Mouse (Mus musculus): ENCODE measurements around the gene Unc79. TPM values are rescaled to one million over a fixed set of nuclear protein-coding genes. Genes with fewer than 3 reads are reported as not detected.

The Unc79 gene
- 7.9 and 8.3 TPM in 2 replicates for polyA plus RNA-seq (2015; fragmentation: Nextera tagmentation; extraction: Ambion mirVana)

- no peaks in the 10 kb centered on the region for H3K9me3 ChIP-seq
- H3K4me1 ChIP-seq (replicated peaks): peaks cover 43% of the 10 kb centered on the region
- peak within 1 kb of the TSS; percentile 72 for H3K4me2 ChIP-seq (replicated peaks)
- H3K4me3 ChIP-seq (replicated peaks): peak within 1 kb of the TSS; percentile 67
- WGBS: under 1% methylated on average over 44 of the region's 48 CpGs
- peak; percentile 91 for ATAC-seq
- H3K9ac ChIP-seq (replicated peaks): peak within 1 kb of the TSS; percentile 82
- H3K36me3 ChIP-seq: no peaks in the 10 kb centered on the region
- H3K27me3 ChIP-seq: peaks cover 6% of the 10 kb centered on the region
- peak within 1 kb of the TSS; percentile 98 for H3K27ac ChIP-seq
These were observed at the start of gene Unc79 for GRCm38 (mm10) chr12:102948778-102949394. TSS of gene Unc79 (plus strand) at chr12:102948859.

GRCm38 (mm10) chr12:102899091-102899490, 49.6 kb upstream of the Unc79 start, which contains the start of gene Cox8c:
TSS of gene Cox8c (plus strand) at chr12:102899316.
- Histone ChIP-seq H3K4me2 (replicated peaks) (no peak within 1 kb of the TSS), H3K4me3 (replicated peaks) (no peak within 1 kb of the TSS), H3K27me3 (no peaks in the 10 kb centered on the region), H3K9ac (replicated peaks) (no peak within 1 kb of the TSS), H3K4me1 (replicated peaks) (no peaks in the 10 kb centered on the region), H3K9me3 (0 out of 2 replicates have a peak, but pooled peaks cover 4% of the 10 kb centered on the region), H3K36me3 (no peaks in the 10 kb centered on the region), H3K27ac (no peak within 1 kb of the TSS)
- no peak for ATAC-seq
- 94% methylated on average over 17 of the region's 17 CpGs for WGBS

- H3K36me3 ChIP-seq: no peaks in the 10 kb centered on the region
- WGBS: 38% methylated on average over 3 of the region's 3 CpGs
- H3K9ac ChIP-seq (replicated peaks): no peak overlapping the region
- no peaks in the 10 kb centered on the region for H3K9me3 ChIP-seq
- H3K4me3 ChIP-seq (replicated peaks): no peak overlapping the region
- H3K27me3 ChIP-seq: no peaks in the 10 kb centered on the region
- no peaks in the 10 kb centered on the region for H3K4me1 ChIP-seq (replicated peaks)
- no peak overlapping the region for H3K4me2 ChIP-seq (replicated peaks)
- no peak overlapping the region for H3K27ac ChIP-seq
- ATAC-seq: no peak
These were observed 40.5 kb upstream of the Unc79 start for GRCm38 (mm10) chr12:102908191-102908590.

GRCm38 (mm10) chr12:102916073-102916472, 32.6 kb upstream of the Unc79 start:
- Histone ChIP-seq H3K27ac (no peak overlapping the region), H3K36me3 (no peaks in the 10 kb centered on the region), H3K4me3 (replicated peaks) (no peak overlapping the region), H3K27me3 (no peaks in the 10 kb centered on the region), H3K4me1 (replicated peaks) (no peaks in the 10 kb centered on the region), H3K9ac (replicated peaks) (no peak overlapping the region), H3K9me3 (no peaks in the 10 kb centered on the region), H3K4me2 (replicated peaks) (no peak overlapping the region)
- ATAC-seq: no peak
- WGBS: 93% methylated on average over 2 of the region's 2 CpGs

- H3K27me3 ChIP-seq: no peaks in the 10 kb centered on the region
- no peaks in the 10 kb centered on the region for H3K4me1 ChIP-seq (replicated peaks)
- H3K27ac ChIP-seq: no peak overlapping the region
- H3K9ac ChIP-seq (replicated peaks): no peak overlapping the region
- H3K9me3 ChIP-seq: no peaks in the 10 kb centered on the region
- no peaks in the 10 kb centered on the region for H3K36me3 ChIP-seq
- H3K4me3 ChIP-seq (replicated peaks): no peak overlapping the region
- no peak overlapping the region for H3K4me2 ChIP-seq (replicated peaks)
- ATAC-seq: no peak
- 92% methylated on average over 4 of the region's 4 CpGs for WGBS
These were observed 18.9 kb upstream of the Unc79 start for GRCm38 (mm10) chr12:102929764-102930163.

- WGBS: 80% methylated on average over 1 of the region's 1 CpGs
- no peak overlapping the region for H3K4me3 ChIP-seq (replicated peaks)
- no peak for ATAC-seq
These were observed 18.3 kb upstream of the Unc79 start for GRCm38 (mm10) chr12:102930335-102930734.

GRCm38 (mm10) chr12:102930789-102931188, 17.9 kb upstream of the Unc79 start:
- no peak overlapping the region for H3K4me2 ChIP-seq (replicated peaks)
- no peak for ATAC-seq
- 84% methylated on average over 7 of the region's 7 CpGs for WGBS

More at GRCm38 (mm10) chr12:102930335-102930734, 18.3 kb upstream of the Unc79 start:
- H3K4me2 ChIP-seq (replicated peaks): no peak overlapping the region
- H3K27ac ChIP-seq: no peak overlapping the region
- H3K9me3 ChIP-seq: no peaks in the 10 kb centered on the region
- H3K36me3 ChIP-seq: no peaks in the 10 kb centered on the region
- H3K4me1 ChIP-seq (replicated peaks): no peaks in the 10 kb centered on the region
- H3K27me3 ChIP-seq: no peaks in the 10 kb centered on the region
- no peak overlapping the region for H3K9ac ChIP-seq (replicated peaks)

GRCm38 (mm10) chr12:102935892-102936291, 12.8 kb upstream of the Unc79 start:
- WGBS: 48% methylated on average over 1 of the region's 1 CpGs
- no peaks in the 10 kb centered on the region for H3K27me3 ChIP-seq
- H3K4me3 ChIP-seq (replicated peaks): no peak overlapping the region
- H3K36me3 ChIP-seq: no peaks in the 10 kb centered on the region
- H3K27ac ChIP-seq: no peak overlapping the region
- H3K4me1 ChIP-seq (replicated peaks): no peaks in the 10 kb centered on the region
- H3K9ac ChIP-seq (replicated peaks): no peak overlapping the region
- no peaks in the 10 kb centered on the region for H3K9me3 ChIP-seq
- ATAC-seq: no peak
- no peak overlapping the region for H3K4me2 ChIP-seq (replicated peaks)

More at GRCm38 (mm10) chr12:102930789-102931188, 17.9 kb upstream of the Unc79 start:
- Histone ChIP-seq H3K4me1 (replicated peaks) (no peaks in the 10 kb centered on the region), H3K9me3 (no peaks in the 10 kb centered on the region), H3K27ac (no peak overlapping the region), H3K36me3 (no peaks in the 10 kb centered on the region), H3K4me3 (replicated peaks) (no peak overlapping the region), H3K27me3 (no peaks in the 10 kb centered on the region), H3K9ac (replicated peaks) (no peak overlapping the region)

GRCm38 (mm10) chr12:102945571-102945970, 3.1 kb upstream of the Unc79 start:
- H3K27ac ChIP-seq: no peak overlapping the region
- H3K9me3 ChIP-seq: no peaks in the 10 kb centered on the region
- 84% methylated on average over 1 of the region's 1 CpGs for WGBS
- no peak overlapping the region for H3K4me3 ChIP-seq (replicated peaks)
- no peak overlapping the region for H3K9ac ChIP-seq (replicated peaks)
- H3K4me1 ChIP-seq (replicated peaks): peaks cover 14% of the 10 kb centered on the region
- H3K4me2 ChIP-seq (replicated peaks): no peak overlapping the region
- H3K27me3 ChIP-seq: peaks cover 6% of the 10 kb centered on the region
- ATAC-seq: no peak
- no peaks in the 10 kb centered on the region for H3K36me3 ChIP-seq

- Histone ChIP-seq H3K9me3 (no peaks in the 10 kb centered on the region), H3K4me2 (replicated peaks) (peak overlapping the region; percentile 72), H3K4me3 (replicated peaks) (peak overlapping the region; percentile 67), H3K4me1 (replicated peaks) (peaks cover 35% of the 10 kb centered on the region), H3K9ac (replicated peaks) (no peak overlapping the region), H3K27ac (peak overlapping the region; percentile 98), H3K36me3 (no peaks in the 10 kb centered on the region), H3K27me3 (peaks cover 6% of the 10 kb centered on the region)
- WGBS: 31% methylated on average over 10 of the region's 10 CpGs
- ATAC-seq: no peak
These were observed 833 bp upstream of the Unc79 start for GRCm38 (mm10) chr12:102947826-102948225.

GRCm38 (mm10) chr12:102949395-102950208, 943 bp downstream of the Unc79 start:
- Histone ChIP-seq H3K9me3 (no peaks in the 10 kb centered on the region), H3K4me1 (replicated peaks) (peaks cover 43% of the 10 kb centered on the region), H3K36me3 (no peaks in the 10 kb centered on the region), H3K9ac (replicated peaks) (peak overlapping the region; percentile 82), H3K4me2 (replicated peaks) (peak overlapping the region; percentile 72), H3K27me3 (peaks cover 6% of the 10 kb centered on the region), H3K4me3 (replicated peaks) (peak overlapping the region; percentile 67), H3K27ac (peak overlapping the region; percentile 98)
- ATAC-seq: peak; percentile 88
- under 1% methylated on average over 39 of the region's 42 CpGs for WGBS

GRCm38 (mm10) chr12:102960051-102960775, 11.6 kb downstream of the Unc79 start:
- WGBS: 93% methylated on average over 7 of the region's 7 CpGs
- H3K27me3 ChIP-seq: no peaks in the 10 kb centered on the region
- H3K9me3 ChIP-seq: no peaks in the 10 kb centered on the region
- H3K36me3 ChIP-seq: no peaks in the 10 kb centered on the region
- no peak for ATAC-seq
- no peak overlapping the region for H3K4me3 ChIP-seq (replicated peaks)
- peaks cover 4% of the 10 kb centered on the region; the same call in 1 of the 2 replicates for H3K4me1 ChIP-seq (replicated peaks)
- no peak overlapping the region for H3K4me2 ChIP-seq (replicated peaks)
- H3K9ac ChIP-seq (replicated peaks): no peak overlapping the region
- no peak overlapping the region for H3K27ac ChIP-seq
